Mouse (Mus musculus) olfactory bulb, adult 2 months (tissue): ENCODE results near the gene Kyat3.

Experiments used
- CTCF ChIP-seq: fragments of 200-500 bp; IDR thresholded peaks from 2 replicates; pipeline ENCODE4 v1.5.1; 2012; ENCODE audit warnings: low read depth, mild to moderate bottlenecking, low read length, moderate library complexity; ENCODE audit not compliant: insufficient read depth
- POLR2A ChIP-seq: fragments of 200-500 bp; IDR thresholded peaks from 2 replicates; pipeline ENCODE4 v1.6.1; 2012; ENCODE audit warnings: mild to moderate bottlenecking, low read depth, low read length, moderate library complexity; ENCODE audit not compliant: insufficient read depth

DNA sequence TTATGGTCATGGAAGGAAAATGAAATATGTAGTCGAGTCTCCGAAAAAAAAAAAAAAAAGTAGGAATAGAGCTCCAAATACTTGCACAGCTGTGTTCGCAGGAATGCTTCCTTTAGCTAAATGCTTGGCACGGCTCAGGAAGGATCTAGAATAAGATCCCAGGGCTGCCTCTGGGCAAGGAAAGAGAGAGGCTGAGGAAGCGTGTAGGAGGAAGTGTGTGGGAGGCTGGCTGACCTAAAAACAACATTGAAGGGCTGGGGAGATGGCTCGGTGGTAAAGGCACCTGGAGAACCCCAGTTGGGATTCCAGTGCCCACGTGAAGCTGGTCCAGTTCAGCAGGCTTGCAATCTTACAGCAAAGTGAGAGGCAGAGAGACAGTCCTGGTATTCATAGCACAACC is 40.0 kb downstream of the Kyat3 start:
- TF ChIP-seq POLR2A (no peak), CTCF (no peak)
